Mouse (Mus musculus) adrenal gland, adult 18-20 months (tissue): ENCODE results near the gene Cygb. TPM values are rescaled to one million over a fixed set of nuclear protein-coding genes. Genes with fewer than 3 reads are reported as not detected.

Source experiments
- total RNA-seq, 2 experiments: library from RNA; stranded (reverse); gene quantifications; 1 replicate in 1 of 2; 2 replicates in 1 of 2; pipeline ENCODE4 v1.2.3; 2021

The Cygb gene
- total RNA-seq, 2 experiments from 2014 or later = 26.0 to 42.7 TPM

Other genes starting within 250 kb of the Cygb start
- 1 to 10 TPM; 3.7 to 6.8 TPM for gene Rnf157, start 241.3 kb downstream of the Cygb start, total RNA-seq
- 10 to 100 TPM; 19.1 to 22.5 TPM for gene Ubald2, start 220.2 kb downstream of the Cygb start, total RNA-seq
- gene Qrich2, start 188.1 kb downstream of the Cygb start, total RNA-seq = not detected
- gene Prpsap1, start 160.1 kb downstream of the Cygb start, total RNA-seq = 100 to 1,000 TPM in 1 of 2 experiments, 10 to 100 TPM in 1; 67.7 to 102 TPM
- 1 to 10 TPM; 1.9 to 2.5 TPM for gene Sphk1, start 123.4 kb downstream of the Cygb start, total RNA-seq
- 10 to 100 TPM; 27.6 to 29.0 TPM for gene Ube2o, start 72.9 kb downstream of the Cygb start, total RNA-seq
- not detected for gene Aanat, start 67.9 kb downstream of the Cygb start, total RNA-seq
- gene Rhbdf2, start 27.3 kb downstream of the Cygb start, total RNA-seq = 10 to 100 TPM; 12.1 to 17.6 TPM
- gene Prcd, start 779 bp downstream of the Cygb start, total RNA-seq = 10 to 100 TPM; 12.5 to 13.2 TPM
- under 1 TPM in 1 of 2 experiments, not detected in 1; 0.32 TPM for gene St6galnac1, start 121.2 kb upstream of the Cygb start, total RNA-seq
- 10 to 100 TPM; 44.3 to 55.9 TPM for gene Mxra7, start 173.7 kb upstream of the Cygb start, total RNA-seq
- gene Mettl23, start 189.0 kb upstream of the Cygb start, total RNA-seq = 10 to 100 TPM; 32.2 to 32.7 TPM
- gene Jmjd6, start 189.1 kb upstream of the Cygb start, total RNA-seq = 10 to 100 TPM; 42.2 to 52.6 TPM
- 10 to 100 TPM; 39.3 to 42.3 TPM for gene Mfsd11, start 198.1 kb upstream of the Cygb start, total RNA-seq
- gene Srsf2, start 198.8 kb upstream of the Cygb start, total RNA-seq = 100 to 1,000 TPM; 228 to 275 TPM